Mouse (Mus musculus) megakaryocyte, embryonic 14.5 days (primary cell): ENCODE measurements at regions not wholly inside any gene's neighbourhood (a gene's known extent, or its start where the extent isn't known, plus 50 kb on each side); places are given as distances from the start of the nearest gene placed in this dataset.

ENCODE experiments used
- H3K27me3 ChIP-seq: replicated peaks from 2 replicates; pipeline ENCODE3; 2012; ENCODE audit warnings: inconsistent platforms
- H3K36me3 ChIP-seq: replicated peaks from 2 replicates; pipeline ENCODE3; 2012; ENCODE audit warnings: low read length, inconsistent platforms, mixed read lengths
- H3K4me1 ChIP-seq: 2 replicates; pipeline ENCODE4 v1.6.1; 2012; ENCODE audit warnings: inconsistent platforms
- H3K4me3 ChIP-seq: replicated peaks from 2 replicates; pipeline ENCODE3; 2012; ENCODE audit warnings: moderate library complexity, mild to moderate bottlenecking, inconsistent platforms
- H3K9me3 ChIP-seq: 2 replicates; pipeline ENCODE4 v1.6.1; 2012; ENCODE audit warnings: inconsistent platforms
- FLI1 ChIP-seq: IDR thresholded peaks from 2 replicates; pipeline ENCODE4 v1.6.1; 2012; ENCODE audit warnings: low read length, inconsistent platforms, mixed read lengths
- GATA1 ChIP-seq: IDR thresholded peaks from 3 replicates; pipeline ENCODE4 v1.6.1; 2012; ENCODE audit warnings: mixed read lengths, low read length, inconsistent platforms, borderline replicate concordance

- Histone ChIP-seq H3K9me3 (peaks cover 13% of the 10 kb centered on the region; the same call in 1 of the 2 replicates), H3K4me1 (peaks cover 4% of the 10 kb centered on the region; the same call in 1 of the 2 replicates), H3K27me3 (peaks cover 37% of the 10 kb centered on the region), H3K36me3 (no peaks in the 10 kb centered on the region), H3K4me3 (no peak overlapping the region)
- TF ChIP-seq GATA1 (no peak), FLI1 (no peak)
Measured at GRCm38 (mm10) chr12:12842247-12842957, 99.3 kb downstream of the Mycn start.

- Histone ChIP-seq H3K4me3 (no peak overlapping the region), H3K36me3 (no peaks in the 10 kb centered on the region), H3K4me1 (peaks cover 4% of the 10 kb centered on the region; the same call in 1 of the 2 replicates), H3K27me3 (peaks cover 30% of the 10 kb centered on the region), H3K9me3 (peaks cover 13% of the 10 kb centered on the region; the same call in 1 of the 2 replicates)
- TF ChIP-seq FLI1 (no peak), GATA1 (no peak)
Measured at GRCm38 (mm10) chr12:12841385-12842238, 100.1 kb downstream of the Mycn start.

GRCm38 (mm10) chr12:12840661-12841384 is 100.9 kb downstream of the Mycn start:
- Histone ChIP-seq H3K4me3 (no peak overlapping the region), H3K4me1 (peaks cover 4% of the 10 kb centered on the region; the same call in 1 of the 2 replicates), H3K36me3 (no peaks in the 10 kb centered on the region), H3K9me3 (peaks cover 13% of the 10 kb centered on the region; the same call in 1 of the 2 replicates), H3K27me3 (peaks cover 30% of the 10 kb centered on the region)
- TF ChIP-seq FLI1 = no peak
- no peak for TF ChIP-seq GATA1

GRCm38 (mm10) chr12:12837775-12838174 is 103.9 kb downstream of the Mycn start:
- no peaks in the 10 kb centered on the region for H3K36me3 ChIP-seq
- no peak overlapping the region for H3K4me3 ChIP-seq
- peaks cover 4% of the 10 kb centered on the region; the same call in 1 of the 2 replicates for H3K4me1 ChIP-seq
- H3K27me3 ChIP-seq = peaks cover 17% of the 10 kb centered on the region
- TF ChIP-seq GATA1 = no peak
- TF ChIP-seq FLI1 = no peak
- H3K9me3 ChIP-seq = peaks cover 10% of the 10 kb centered on the region; the same call in 1 of the 2 replicates

- H3K36me3 ChIP-seq = no peaks in the 10 kb centered on the region
- peaks cover 10% of the 10 kb centered on the region for H3K27me3 ChIP-seq
- no peak for TF ChIP-seq GATA1
- no peak for TF ChIP-seq FLI1
- peaks cover 5% of the 10 kb centered on the region for H3K4me1 ChIP-seq
- no peaks in the 10 kb centered on the region for H3K9me3 ChIP-seq
- no peak overlapping the region for H3K4me3 ChIP-seq
Measured at GRCm38 (mm10) chr12:12827821-12828641, 113.7 kb downstream of the Mycn start.

GRCm38 (mm10) chr12:12827379-12827778 is 114.3 kb downstream of the Mycn start:
- Histone ChIP-seq H3K36me3 (no peaks in the 10 kb centered on the region), H3K27me3 (peaks cover 10% of the 10 kb centered on the region), H3K4me1 (peaks cover 9% of the 10 kb centered on the region), H3K4me3 (no peak overlapping the region), H3K9me3 (no peaks in the 10 kb centered on the region)
- TF ChIP-seq GATA1 = no peak
- no peak for TF ChIP-seq FLI1

DNA sequence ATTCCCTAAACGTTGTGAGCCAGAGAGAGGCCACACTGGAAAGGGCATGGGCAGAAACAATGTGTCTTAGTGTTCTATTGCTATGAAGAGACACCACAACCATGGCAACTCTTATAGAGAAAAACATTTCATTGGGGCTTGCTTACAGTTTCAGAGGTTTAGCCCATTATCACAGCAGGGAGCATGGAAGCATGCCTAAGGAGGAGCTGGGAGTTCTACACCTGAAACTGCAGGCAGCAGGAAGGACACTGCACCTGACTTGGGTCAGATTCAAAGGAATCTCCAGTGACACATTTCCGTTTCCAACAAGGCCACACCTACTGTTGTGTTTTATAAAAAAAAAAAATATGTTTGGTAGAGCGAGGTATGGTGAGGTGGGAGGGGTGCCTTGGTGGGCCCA is 115.3 kb downstream of the Mycn start:
- Histone ChIP-seq H3K4me1 (peaks cover 18% of the 10 kb centered on the region), H3K4me3 (no peak overlapping the region), H3K9me3 (no peaks in the 10 kb centered on the region), H3K27me3 (peaks cover 11% of the 10 kb centered on the region), H3K36me3 (no peaks in the 10 kb centered on the region)
- no peak for TF ChIP-seq FLI1
- TF ChIP-seq GATA1 = no peak

DNA sequence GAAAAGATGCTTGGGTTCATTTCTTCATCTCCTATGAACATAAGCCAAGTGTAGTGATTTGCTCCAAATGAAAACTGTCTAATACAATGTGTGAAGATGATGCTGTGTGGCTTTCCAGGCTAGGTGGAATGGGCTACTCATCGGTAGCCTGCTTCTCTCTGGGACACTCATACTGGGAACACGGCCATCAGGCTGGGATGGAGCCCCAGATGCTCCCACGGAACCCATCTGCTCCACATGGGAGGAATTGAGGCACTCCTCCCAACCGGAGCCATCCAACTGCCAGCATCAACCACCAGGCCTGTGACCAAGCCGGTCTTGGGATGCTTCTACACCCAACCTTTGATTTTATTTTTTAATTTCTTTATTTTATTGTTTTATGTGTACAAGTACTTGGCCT is 115.9 kb downstream of the Mycn start:
- H3K9me3 ChIP-seq = no peaks in the 10 kb centered on the region
- peaks cover 24% of the 10 kb centered on the region for H3K4me1 ChIP-seq
- H3K27me3 ChIP-seq = peaks cover 13% of the 10 kb centered on the region
- no peak overlapping the region for H3K4me3 ChIP-seq
- TF ChIP-seq FLI1 = no peak
- TF ChIP-seq GATA1 = no peak
- H3K36me3 ChIP-seq = no peaks in the 10 kb centered on the region

GRCm38 (mm10) chr12:12821473-12821872 is 120.2 kb downstream of the Mycn start:
- H3K27me3 ChIP-seq = peaks cover 27% of the 10 kb centered on the region
- no peak for TF ChIP-seq GATA1
- no peak for TF ChIP-seq FLI1
- H3K4me1 ChIP-seq = peaks cover 27% of the 10 kb centered on the region
- no peaks in the 10 kb centered on the region for H3K9me3 ChIP-seq
- H3K4me3 ChIP-seq = peak overlapping the region; percentile 42
- no peaks in the 10 kb centered on the region for H3K36me3 ChIP-seq
